Mouse (Mus musculus): ENCODE results near the gene Galr2.

GRCm38 (mm10) chr11:116273469-116274044 is 7.2 kb upstream of the Galr2 start:
- TF ChIP-seq CTCF (IDR thresholded peaks at IDR 0.05; ENCODE audit: low read depth, low read length) (no peak), POLR2A (IDR thresholded peaks at IDR 0.05; ENCODE audit: borderline replicate concordance, low read depth, low read length) (no peak)

Data from bone marrow macrophage, adult 2 months (primary cell).